Mouse (Mus musculus) monocyte, adult 59 days (primary cell): Measurements from ENCODE around the gene Olfr1454. TPM values are rescaled to one million over a fixed set of nuclear protein-coding genes. Genes with fewer than 3 reads are reported as not detected.

ENCODE experiments used
- total RNA-seq, 2 experiments: library from RNA; stranded (reverse); gene quantifications; one replicate each; pipeline ENCODE4 v1.2.4; 2023

Olfr1454 gene
- not detected for total RNA-seq

DNA sequence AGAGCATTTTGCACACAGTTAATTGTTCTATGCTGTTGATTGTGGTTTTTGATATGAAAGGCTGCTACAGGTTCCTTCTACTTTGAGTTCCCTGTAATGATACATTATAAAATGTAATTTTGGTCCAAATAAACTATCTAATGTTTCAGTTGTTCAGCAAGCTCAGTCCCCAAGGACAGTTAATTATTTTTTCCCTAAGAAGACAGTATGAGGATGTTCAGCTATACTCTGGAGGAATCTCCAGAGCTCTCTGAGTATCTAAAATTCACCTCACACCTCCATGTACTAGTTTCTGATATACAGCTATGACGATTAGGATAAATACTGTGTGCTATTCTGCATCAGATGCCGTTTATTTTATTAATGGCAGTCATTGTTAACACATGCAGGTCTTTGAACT is at the start of gene Olfr1454:
Gene Olfr1454, plus strand, starts transcription at position 301 of the 400 bp plus-strand sequence.

DNA sequence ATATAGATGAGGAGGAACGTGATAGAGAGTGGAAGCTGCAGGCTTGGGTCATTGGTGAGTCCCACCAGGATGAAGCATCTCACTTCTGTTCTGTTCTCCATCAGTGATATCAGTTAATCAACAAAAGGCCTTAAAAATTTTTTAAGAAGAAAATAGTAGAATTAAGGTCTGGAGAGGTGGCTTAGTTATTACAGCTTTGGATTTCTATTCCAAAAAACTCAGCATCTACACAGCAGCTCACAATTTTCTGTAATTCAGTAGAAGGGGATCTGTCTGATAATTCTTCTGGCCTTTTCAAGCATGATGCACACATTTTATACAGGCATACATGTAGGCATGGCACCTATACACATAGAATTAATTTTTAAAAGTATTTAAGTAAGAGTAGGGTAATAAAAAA is 32.2 kb upstream of the Olfr1454 start, which contains the start of gene Olfr1453:
Gene Olfr1453, minus strand, starts transcription at position 101 of the 400 bp plus-strand sequence.

DNA sequence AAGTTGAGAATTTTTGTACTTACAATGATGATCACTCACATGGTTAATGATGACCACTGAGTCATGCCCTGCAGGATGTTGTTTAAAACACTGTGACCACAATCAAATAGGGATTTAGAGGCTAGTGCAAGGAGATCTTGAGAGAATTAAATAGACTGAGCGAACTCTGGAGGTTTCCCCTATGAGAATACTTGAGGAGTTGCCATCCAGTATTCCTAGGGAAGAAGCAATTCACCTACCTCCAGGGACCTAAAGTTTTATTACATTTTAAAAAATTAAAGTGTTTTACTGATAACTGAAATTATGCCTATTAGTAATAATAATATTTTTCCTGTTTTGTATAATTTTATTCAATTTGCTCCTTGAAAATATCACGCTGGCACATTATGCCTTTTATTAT is 37.4 kb downstream of the Olfr1454 start, which contains the start of gene Olfr1457:
Gene Olfr1457, minus strand, starts transcription at position 101 of the 400 bp plus-strand sequence.

GRCm38 (mm10) chr19:13106675-13107074 is 46.3 kb downstream of the Olfr1454 start, which contains the start of gene Olfr1458:
Olfr1458 (minus strand) TSS chr19:13106775.

Other genes with a start within 250 kb of the Olfr1454 start
- gene Gm5244, start 213.9 kb upstream of the Olfr1454 start, total RNA-seq = under 1 TPM in 1 of 2 experiments, not detected in 1; 0.71 TPM
- gene Olfr1444, start 203.3 kb upstream of the Olfr1454 start, total RNA-seq = under 1 TPM; 0.45 to 0.55 TPM
- not detected for gene Olfr1445, start 176.8 kb upstream of the Olfr1454 start, total RNA-seq
- not detected for gene Olfr1446, start 167.1 kb upstream of the Olfr1454 start, total RNA-seq
- not detected for gene Olfr1447, start 156.9 kb upstream of the Olfr1454 start, total RNA-seq
- gene Olfr1448, start 136.2 kb upstream of the Olfr1454 start, total RNA-seq = not detected
- not detected for gene Olfr1449, start 129.8 kb upstream of the Olfr1454 start, total RNA-seq
- gene Olfr1450, start 110.4 kb upstream of the Olfr1454 start, total RNA-seq = not detected
- not detected for gene Olfr1451, start 65.6 kb upstream of the Olfr1454 start, total RNA-seq
- gene Olfr1453, start 32.3 kb upstream of the Olfr1454 start, total RNA-seq = not detected
- not detected for gene Olfr1457, start 37.3 kb downstream of the Olfr1454 start, total RNA-seq
- gene Olfr1458, start 46.2 kb downstream of the Olfr1454 start, total RNA-seq = not detected
- gene Olfr1459, start 88.9 kb downstream of the Olfr1454 start, total RNA-seq = under 1 TPM in 1 of 2 experiments, not detected in 1; 0.10 TPM
- gene Olfr1461, start 102.4 kb downstream of the Olfr1454 start, total RNA-seq = not detected
- gene Olfr1462, start 125.1 kb downstream of the Olfr1454 start, total RNA-seq = not detected
- not detected for gene Olfr1463, start 170.7 kb downstream of the Olfr1454 start, total RNA-seq